Mouse (Mus musculus) adrenal gland, postnatal 4 days (tissue): ENCODE measurements at regions not wholly inside any gene's neighbourhood (a gene's known extent, or its start where the extent isn't known, plus 50 kb on each side); places are given as distances from the start of the nearest gene placed in this dataset.

Experiments
- DNase-seq, 2 experiments: peaks; one replicate each; pipeline ENCODE4 v3.0.0; 2021 to 2022; ENCODE audit warnings: low spot score in 2 of 2, mixed read lengths in 2 of 2

GRCm38 (mm10) chr13:107308958-107309639, 287.2 kb upstream of the Kif2a start:
- no peak for DNase-seq

- DNase-seq, result no peak
These were observed 286.5 kb upstream of the Kif2a start for GRCm38 (mm10) chr13:107308404-107308803.

DNA sequence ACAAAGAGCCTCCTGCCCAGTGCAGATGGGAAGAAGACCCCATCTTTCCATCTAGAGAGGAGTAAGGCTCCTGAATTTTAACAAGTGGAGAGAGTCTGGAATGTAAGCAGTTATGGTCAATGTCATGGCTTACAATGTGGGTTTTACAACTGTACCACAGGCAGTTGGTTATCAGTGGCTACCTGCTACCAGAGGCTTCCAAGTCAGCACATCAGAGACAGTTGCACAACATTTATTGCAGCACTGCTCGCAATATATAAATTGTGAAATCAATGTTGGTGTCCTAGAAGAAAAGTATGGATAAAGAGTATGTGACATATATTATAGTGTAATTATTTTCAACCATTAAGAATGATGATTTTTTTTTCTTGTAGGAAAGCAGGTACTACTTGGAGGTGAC, 285.0 kb upstream of the Kif2a start:
- DNase-seq, result no peak

- no peak for DNase-seq
These were observed 284.3 kb upstream of the Kif2a start for GRCm38 (mm10) chr13:107306232-107306631.

DNA sequence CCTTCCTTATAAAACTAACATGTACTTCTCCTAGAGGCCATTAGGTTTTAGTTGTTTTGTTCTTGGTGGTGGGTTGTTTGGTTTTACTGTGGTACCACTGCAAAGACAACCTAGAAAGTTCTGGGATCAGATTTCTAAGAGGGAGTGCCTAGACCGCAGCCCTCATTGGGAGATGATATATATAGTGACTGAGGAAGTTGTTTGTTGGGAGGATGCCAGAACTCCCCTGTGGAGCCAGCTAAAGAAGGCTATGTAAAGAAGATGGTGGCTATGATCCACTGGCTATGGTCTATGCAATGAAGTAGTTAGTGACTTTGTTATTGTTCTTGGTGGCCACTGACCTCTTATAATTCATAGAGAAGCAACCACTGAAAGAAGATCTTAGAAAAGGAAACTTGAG, 283.8 kb upstream of the Kif2a start:
- no peak for DNase-seq

DNA sequence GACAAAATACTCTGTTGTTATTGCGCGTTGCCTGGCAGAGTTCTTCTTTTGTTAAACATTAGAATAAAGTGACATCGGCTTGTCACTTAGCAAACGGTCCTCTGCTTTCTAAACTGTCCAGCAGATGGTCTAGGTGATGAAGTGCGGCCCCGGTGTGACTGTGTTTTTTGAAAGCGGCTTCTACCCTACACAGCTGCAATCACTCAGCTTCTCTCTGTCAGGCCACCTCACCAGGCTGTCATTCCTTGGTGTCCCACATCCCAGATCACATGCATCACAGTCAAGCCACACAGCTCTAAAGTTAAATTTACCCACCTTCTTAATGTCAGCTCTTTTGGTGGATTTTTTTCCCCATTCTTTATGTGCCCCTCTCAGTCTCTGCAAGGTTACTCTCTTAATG, 282.0 kb upstream of the Kif2a start:
- no peak for DNase-seq

GRCm38 (mm10) chr13:107303322-107303721, 281.4 kb upstream of the Kif2a start:
- DNase-seq, result no peak

DNA sequence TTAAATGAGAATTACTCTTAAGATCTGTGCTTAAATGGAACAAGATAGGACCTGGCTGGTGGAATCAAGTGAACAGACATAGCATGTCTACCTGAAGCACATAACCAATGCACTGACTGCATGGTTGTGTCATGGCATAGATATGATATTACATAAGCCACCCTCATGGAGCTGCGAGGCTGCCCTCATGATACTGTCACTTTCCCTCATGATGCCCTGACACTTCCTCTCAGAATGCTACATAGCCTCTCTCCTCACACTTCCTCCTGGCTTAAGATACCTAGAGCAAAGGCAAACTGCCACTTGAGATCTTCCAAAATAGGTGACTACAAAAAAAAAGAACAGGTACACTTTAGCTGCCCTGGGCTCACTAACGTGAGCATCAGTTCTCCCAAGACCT, 278.9 kb upstream of the Kif2a start:
- no peak for DNase-seq

GRCm38 (mm10) chr13:107264581-107264980, 242.7 kb upstream of the Kif2a start:
- DNase-seq, result no peak

- no peak for DNase-seq
These were observed 239.6 kb upstream of the Kif2a start for GRCm38 (mm10) chr13:107261479-107262050.

DNA sequence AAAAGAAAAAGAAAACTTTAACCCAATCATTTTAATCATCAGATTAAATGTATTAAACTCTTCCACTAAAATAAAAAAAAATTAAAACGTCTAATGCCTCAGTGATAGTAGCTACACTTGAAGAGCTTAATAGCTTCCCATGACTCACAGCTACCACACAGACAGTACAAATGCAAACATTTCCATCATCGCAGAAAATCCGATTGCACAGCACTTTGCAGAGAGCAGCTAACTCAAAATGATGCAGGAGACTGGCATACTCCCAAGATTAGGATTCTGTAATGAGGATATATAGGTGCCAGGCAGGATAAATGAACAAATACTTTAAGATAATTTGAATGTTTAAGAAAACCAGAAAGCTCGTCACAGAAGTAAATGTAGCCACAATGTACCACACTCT, 238.3 kb upstream of the Kif2a start:
- DNase-seq, result no peak

DNA sequence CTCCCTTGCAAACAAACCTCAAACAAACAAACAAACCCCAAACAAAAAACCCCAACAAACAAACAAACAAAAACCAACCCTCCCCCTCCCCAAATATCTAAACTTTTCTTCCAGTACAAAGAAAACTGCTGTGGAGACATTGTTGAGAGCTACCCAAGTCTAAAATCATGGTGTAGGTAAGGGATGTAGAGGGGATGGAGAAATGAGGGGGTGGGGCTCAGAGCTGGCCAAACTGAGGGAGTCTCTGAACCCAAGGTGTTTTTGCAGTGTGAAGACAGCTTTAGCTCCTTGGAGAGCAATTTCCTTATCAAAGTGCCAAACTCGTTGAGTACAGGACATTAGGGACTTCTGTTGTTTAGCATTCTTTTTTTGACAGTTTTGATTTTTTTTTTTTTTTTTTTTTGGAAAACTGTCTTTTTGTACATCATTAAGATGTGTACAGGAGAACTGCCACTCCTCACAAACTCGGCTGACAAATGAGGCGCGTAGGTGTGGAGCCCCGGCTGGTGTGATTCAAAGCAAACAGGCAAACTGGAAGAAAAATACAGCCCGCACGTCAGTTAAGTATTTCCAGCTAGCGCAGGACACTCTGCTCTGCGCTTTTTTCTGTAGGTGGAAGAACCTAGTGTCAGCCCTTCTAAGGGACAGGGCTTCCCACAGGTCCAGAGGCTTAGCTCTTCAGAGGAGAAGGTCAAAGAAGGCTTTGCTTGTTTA, 226.0 kb upstream of the Kif2a start:
- DNase-seq, result no peak

DNA sequence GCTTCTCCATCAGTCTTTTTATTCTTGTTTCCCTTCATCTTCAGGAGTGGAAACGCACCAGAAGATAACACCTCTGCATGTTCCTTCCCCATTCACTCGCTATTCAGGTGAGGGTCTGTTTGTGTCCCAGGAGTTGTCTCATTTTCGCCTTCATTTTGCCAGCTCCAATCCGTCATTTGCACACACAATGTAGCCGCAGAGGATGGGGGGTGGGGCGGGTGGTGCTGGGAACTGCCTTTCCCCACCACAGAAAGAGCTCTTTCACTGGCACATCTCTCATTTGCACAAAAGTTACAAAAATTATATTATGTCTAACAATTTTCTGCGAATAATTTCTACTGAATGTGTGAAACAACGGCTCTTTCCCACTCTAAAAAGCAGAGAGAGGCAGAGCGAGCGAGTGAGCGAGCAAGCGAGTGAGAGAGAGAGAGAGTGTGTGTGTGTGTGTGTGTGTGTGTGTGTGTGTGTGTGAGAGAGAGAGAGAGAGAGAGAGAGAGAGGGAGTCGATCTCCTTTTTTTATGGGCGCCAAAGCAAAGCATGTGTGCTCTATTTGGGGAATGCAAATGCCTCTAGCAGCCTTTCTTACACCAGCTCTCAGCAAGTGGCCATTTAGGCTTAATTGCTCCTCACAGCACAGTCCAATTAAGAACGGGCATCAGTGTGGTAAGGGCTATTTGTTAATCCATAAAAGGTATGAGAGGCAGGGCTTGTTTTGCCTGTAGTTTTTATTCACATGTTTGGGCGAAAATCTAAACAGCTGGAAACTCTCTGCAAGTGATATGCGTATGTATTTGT, 225.2 kb upstream of the Kif2a start:
- no peak for DNase-seq

GRCm38 (mm10) chr13:107244173-107244572, 222.2 kb upstream of the Kif2a start:
- no peak for DNase-seq

GRCm38 (mm10) chr13:107239035-107239387, 217.1 kb upstream of the Kif2a start:
- DNase-seq, result no peak

DNA sequence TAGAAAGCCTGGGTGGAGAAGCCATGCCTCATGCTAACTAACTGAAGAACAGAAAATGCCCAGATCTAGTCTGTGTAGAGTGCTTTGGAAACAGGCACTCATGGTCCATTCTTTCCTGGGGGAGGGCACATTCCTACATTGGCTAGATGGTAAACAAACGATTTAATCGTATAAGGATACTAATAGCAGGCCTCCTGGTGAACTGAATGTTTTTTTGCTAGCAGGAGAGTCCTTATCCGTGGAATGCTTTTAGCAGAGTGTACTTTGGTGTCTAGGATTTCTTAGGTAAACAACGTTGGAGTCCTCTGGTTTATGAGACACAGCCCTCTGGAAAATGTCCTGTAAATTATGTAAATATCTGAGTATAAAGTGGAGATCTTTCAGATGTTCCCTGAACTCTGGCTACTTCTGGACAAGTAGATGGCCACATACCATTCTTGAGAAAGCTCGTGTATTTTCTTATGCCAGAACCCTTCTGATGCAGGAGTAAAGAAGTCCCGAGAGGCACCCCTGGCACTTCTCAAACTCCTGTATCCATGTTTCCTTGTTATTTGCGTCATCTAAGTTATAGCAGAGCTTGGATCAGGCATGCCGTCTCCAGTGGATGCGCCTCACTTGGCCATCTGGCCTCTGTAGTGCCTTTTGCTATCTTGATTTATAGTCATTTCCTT, 216.6 kb upstream of the Kif2a start:
- DNase-seq, result no peak

DNA sequence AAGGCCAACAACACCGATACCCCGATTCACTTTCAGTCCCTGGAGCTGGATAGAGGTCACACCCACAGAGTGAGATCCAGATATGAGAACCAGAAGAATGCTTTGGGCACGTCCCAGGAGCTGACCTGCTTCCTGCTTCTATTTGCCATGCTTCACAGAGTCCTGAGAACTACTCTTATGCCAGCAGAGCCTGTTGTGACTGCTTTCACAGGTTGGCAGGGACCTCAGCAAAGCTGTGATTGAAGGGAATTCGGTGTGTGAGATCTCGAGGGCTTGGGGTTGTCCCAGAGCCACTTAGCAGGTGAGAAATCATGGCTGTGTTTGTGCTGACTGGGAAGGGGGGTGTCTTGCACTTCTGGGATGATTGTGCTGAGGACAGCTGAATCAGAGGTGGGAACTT, 197.5 kb upstream of the Kif2a start:
- DNase-seq, result no peak

GRCm38 (mm10) chr13:107218351-107218750, 196.4 kb upstream of the Kif2a start:
- DNase-seq, result no peak

- no peak for DNase-seq
These were observed 195.9 kb upstream of the Kif2a start for GRCm38 (mm10) chr13:107217825-107218224.

DNA sequence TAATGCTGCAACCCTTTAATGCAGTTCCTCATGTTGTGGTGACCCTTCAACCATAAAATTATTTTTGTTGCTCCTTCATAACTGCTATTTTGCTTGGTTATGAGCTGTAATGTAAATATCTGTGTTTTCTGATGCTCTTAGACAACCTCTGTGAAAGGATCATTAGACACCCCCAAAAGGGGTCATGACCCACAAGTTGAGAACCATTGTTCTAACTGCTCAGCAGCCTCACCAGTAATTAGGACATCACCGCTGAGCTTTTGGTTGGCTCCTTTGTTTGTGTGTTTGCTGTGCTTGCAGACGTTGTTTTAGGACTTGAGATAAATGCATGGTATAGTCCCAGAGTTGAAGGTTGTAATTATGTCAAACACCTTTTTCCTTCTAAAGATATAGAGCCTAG, 191.4 kb upstream of the Kif2a start:
- no peak for DNase-seq

DNA sequence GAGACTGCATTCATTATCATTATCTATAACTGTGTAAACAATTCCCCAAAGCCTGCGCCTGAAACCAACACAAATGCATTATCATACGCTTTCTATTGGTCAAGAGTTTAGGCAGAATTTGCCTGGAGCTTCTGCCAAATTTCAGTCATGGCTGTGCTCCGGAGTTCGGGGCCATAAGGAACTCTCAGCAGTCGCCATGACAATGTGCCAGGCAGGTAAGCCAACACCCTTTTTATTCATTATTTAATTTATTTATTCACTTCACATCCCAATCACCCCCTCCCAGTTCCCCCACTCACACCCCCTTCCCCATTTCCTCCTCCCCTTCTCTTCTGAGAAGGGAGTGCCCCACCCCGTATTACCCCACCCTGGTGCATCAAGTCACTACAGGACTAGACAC, 188.8 kb upstream of the Kif2a start:
- DNase-seq, result no peak
